Mouse (Mus musculus) left cerebral cortex, postnatal 25 days (tissue): ENCODE data around the gene Olfr575. TPM values are rescaled to one million over a fixed set of nuclear protein-coding genes. Genes with fewer than 3 reads are reported as not detected.

Experiments
- DNase-seq, 2 experiments: peaks; one replicate each; pipeline ENCODE4 v3.0.0; 2022; ENCODE audit warnings: low spot score in 2 of 2, mixed read lengths in 1 of 2
- intact Hi-C: fragments of 180-260 bp; cut with DNase I; formaldehyde crosslinking; loops from one replicate; pipeline ENCODE4 v1.15.1; 2025
- total RNA-seq, 2 experiments: library from RNA; stranded (reverse); gene quantifications; 2 replicates each; pipeline ENCODE4 v1.2.3; 2021

The Olfr575 gene
- total RNA-seq, result not detected

GRCm38 (mm10) chr7:102958593-102958992 is at the start of gene Olfr575:
Gene Olfr575, minus strand, starts transcription at chr7:102958775.
- DNase-seq, result no peak
- intact Hi-C loops, result no loop called here

GRCm38 (mm10) chr7:102989224-102989623 is 30.6 kb upstream of the Olfr575 start, which contains the start of gene Olfr578:
Gene Olfr578, minus strand, starts transcription at chr7:102989324.
- DNase-seq, result no peak
- intact Hi-C loops, result no loop called here

- intact Hi-C loops, result no loop called here
- peak in 1 of 2 experiments; percentile 12 for DNase-seq
Measured at GRCm38 (mm10) chr7:102975843-102976242, 17.3 kb upstream of the Olfr575 start, which contains the start of gene Olfr577. Gene Olfr577, minus strand, starts transcription at chr7:102975943.

- DNase-seq, result peak in 1 of 2 experiments; percentile 42
- intact Hi-C loops, result no loop called here
Measured at GRCm38 (mm10) chr7:102974399-102974798, 15.8 kb upstream of the Olfr575 start.

- DNase-seq, result no peak
- intact Hi-C loops, result no loop called here
Measured at GRCm38 (mm10) chr7:102962360-102962759, 3.8 kb upstream of the Olfr575 start, which contains the start of gene Olfr576. Gene Olfr576, plus strand, starts transcription at chr7:102962660.

GRCm38 (mm10) chr7:102958137-102958536 is 438 bp downstream of the Olfr575 start:
- no peak for DNase-seq
- intact Hi-C loops, result no loop called here

- DNase-seq, result no peak
- intact Hi-C loops, result no loop called here
Measured at GRCm38 (mm10) chr7:102950732-102951131, 7.8 kb downstream of the Olfr575 start.

- DNase-seq, result no peak
- intact Hi-C loops, result no loop called here
Measured at GRCm38 (mm10) chr7:102948167-102948566, 10.4 kb downstream of the Olfr575 start, which contains the start of gene Olfr574. Gene Olfr574, plus strand, starts transcription at chr7:102948467.

GRCm38 (mm10) chr7:102943417-102943816 is 15.2 kb downstream of the Olfr575 start:
- DNase-seq, result no peak
- intact Hi-C loops, result no loop called here

GRCm38 (mm10) chr7:102942475-102942874 is 16.1 kb downstream of the Olfr575 start, which contains the start of gene Olfr573-ps1:
Gene Olfr573-ps1, minus strand, starts transcription at chr7:102942575.
- intact Hi-C loops, result no loop called here
- DNase-seq, result no peak

- intact Hi-C loops, result no loop called here
- DNase-seq, result no peak
Measured at GRCm38 (mm10) chr7:102927105-102927504, 31.5 kb downstream of the Olfr575 start.

GRCm38 (mm10) chr7:102924109-102924508 is 34.5 kb downstream of the Olfr575 start, which contains the start of gene Olfr572:
Gene Olfr572, plus strand, starts transcription at chr7:102924409.
- intact Hi-C loops, result no loop called here
- no peak for DNase-seq

- peak in 1 of 2 experiments; percentile 38 for DNase-seq
- intact Hi-C loops, result loop anchor here (2.0 kb wide), 1 partner anchor 407 kb away; no protein-coding TSS in a partner anchor
Measured at GRCm38 (mm10) chr7:102919632-102920031, 38.9 kb downstream of the Olfr575 start.

- intact Hi-C loops, result loop anchor here (2.0 kb wide), 1 partner anchor 222 kb away; the partner anchor contains the start of gene Olfr557
- DNase-seq, result no peak
Measured at GRCm38 (mm10) chr7:102917032-102917875, 41.3 kb downstream of the Olfr575 start, which contains the start of gene Olfr571. Gene Olfr571, minus strand, starts transcription at chr7:102917536.

- no peak for DNase-seq
- intact Hi-C loops, result loop anchor here (2.0 kb wide), 1 partner anchor 222 kb away; the partner anchor contains the start of gene Olfr557
Measured at GRCm38 (mm10) chr7:102916405-102916804, 42.2 kb downstream of the Olfr575 start.

GRCm38 (mm10) chr7:102915261-102915660 is 43.3 kb downstream of the Olfr575 start:
- DNase-seq, result no peak
- intact Hi-C loops, result no loop called here

Other genes with a start within 250 kb of the Olfr575 start
- not detected for gene Olfr33, start 239.7 kb downstream of the Olfr575 start, total RNA-seq
- not detected for gene Olfr559, start 231.3 kb downstream of the Olfr575 start, total RNA-seq
- under 1 TPM in 1 of 2 experiments, not detected in 1; 0.16 TPM for gene Olfr560, start 199.4 kb downstream of the Olfr575 start, total RNA-seq
- gene Olfr78, start 199.3 kb downstream of the Olfr575 start, total RNA-seq, result under 1 TPM; 0.57 to 0.92 TPM
- gene Olfr561, start 187.6 kb downstream of the Olfr575 start, total RNA-seq, result not detected
- gene Olfr564, start 155.3 kb downstream of the Olfr575 start, total RNA-seq, result not detected
- gene Olfr566, start 100.0 kb downstream of the Olfr575 start, total RNA-seq, result not detected
- not detected for gene Olfr568, start 81.7 kb downstream of the Olfr575 start, total RNA-seq
- not detected for gene Olfr569, start 67.9 kb downstream of the Olfr575 start, total RNA-seq
- not detected for gene Olfr570, start 64.2 kb downstream of the Olfr575 start, total RNA-seq
- gene Olfr571, start 41.2 kb downstream of the Olfr575 start, total RNA-seq, result not detected
- gene Olfr572, start 34.4 kb downstream of the Olfr575 start, total RNA-seq, result not detected
- gene Olfr573-ps1, start 16.2 kb downstream of the Olfr575 start, total RNA-seq, result not detected
- not detected for gene Olfr574, start 10.3 kb downstream of the Olfr575 start, total RNA-seq
- gene Olfr576, start 3.9 kb upstream of the Olfr575 start, total RNA-seq, result not detected
- not detected for gene Olfr577, start 17.2 kb upstream of the Olfr575 start, total RNA-seq
- gene Olfr578, start 30.5 kb upstream of the Olfr575 start, total RNA-seq, result not detected
- not detected for gene Olfr582, start 79.2 kb upstream of the Olfr575 start, total RNA-seq
- not detected for gene Olfr583, start 92.5 kb upstream of the Olfr575 start, total RNA-seq
- not detected for gene Olfr584, start 123.1 kb upstream of the Olfr575 start, total RNA-seq
- gene Olfr585, start 138.9 kb upstream of the Olfr575 start, total RNA-seq, result not detected
- gene Olfr586, start 166.9 kb upstream of the Olfr575 start, total RNA-seq, result not detected
- not detected for gene Olfr588-ps1, start 182.1 kb upstream of the Olfr575 start, total RNA-seq
- gene Olfr589, start 197.6 kb upstream of the Olfr575 start, total RNA-seq, result not detected
- not detected for gene Olfr591, start 219.6 kb upstream of the Olfr575 start, total RNA-seq
- gene Olfr592, start 226.0 kb upstream of the Olfr575 start, total RNA-seq, result not detected